Mouse (Mus musculus) stomach, postnatal 0 days (tissue): ENCODE data around the gene Tmem179b. TPM values are rescaled to one million over a fixed set of nuclear protein-coding genes. Genes with fewer than 3 reads are reported as not detected.

ENCODE experiments used
- ATAC-seq: fragments of 200-750 bp; cut with Nextera tagmentation; 2 replicates; pipeline ENCODE4 v1.8.0; 2017; ENCODE audit not compliant: low FRiP score, low TSS enrichment
- DNase-seq: peaks from one replicate; pipeline ENCODE4 v3.0.0-alpha.2; 2016; ENCODE audit warnings: low spot score
- H3K27ac ChIP-seq: fragments of 300-500 bp; sonication (generic); replicated peaks from 2 replicates; pipeline ENCODE4 v1.5.1; 2014; ENCODE audit warnings: mild to moderate bottlenecking, control low read depth
- H3K27me3 ChIP-seq: fragments of 300-500 bp; sonication (generic); 2 replicates; pipeline ENCODE4 v1.6.1; 2014; ENCODE audit warnings: low read length; ENCODE audit not compliant: control insufficient read depth, insufficient read depth
- H3K36me3 ChIP-seq: fragments of 300-500 bp; sonication (generic); 2 replicates; pipeline ENCODE4 v1.6.1; 2014; ENCODE audit warnings: low read length, mixed read lengths; ENCODE audit not compliant: control insufficient read depth, insufficient read depth
- H3K4me1 ChIP-seq: fragments of 300-500 bp; sonication (generic); replicated peaks from 2 replicates; pipeline ENCODE4 v1.6.1; 2014; ENCODE audit warnings: antibody characterized with exemption; ENCODE audit not compliant: control insufficient read depth, insufficient read depth
- H3K4me2 ChIP-seq: fragments of 300-500 bp; sonication (generic); replicated peaks from 2 replicates; pipeline ENCODE4 v1.6.1; 2014; ENCODE audit warnings: low read depth, mild to moderate bottlenecking, control low read depth, moderate library complexity
- H3K4me3 ChIP-seq: fragments of 300-500 bp; sonication (generic); 2 replicates; pipeline ENCODE4 v1.5.1; 2014; ENCODE audit warnings: low read depth, low read length, control low read depth
- H3K9ac ChIP-seq: fragments of 300-500 bp; sonication (generic); 2 replicates; pipeline ENCODE4 v1.6.1; 2014; ENCODE audit warnings: mild to moderate bottlenecking, low read length, control low read depth, mixed read lengths
- H3K9me3 ChIP-seq: fragments of 300-500 bp; sonication (generic); 2 replicates; pipeline ENCODE4 v1.6.1; 2016; ENCODE audit warnings: low read length; ENCODE audit not compliant: control insufficient read depth
- CTCF ChIP-seq: IDR thresholded peaks from 2 replicates; pipeline ENCODE4 v1.5.1; 2016; ENCODE audit warnings: antibody characterized with exemption, low read depth, mild to moderate bottlenecking, moderate library complexity
- EP300 ChIP-seq: optimal IDR thresholded peaks from 2 replicates; pipeline ENCODE3; 2016; ENCODE audit warnings: antibody characterized with exemption
- WGBS: fragments of 180-500 bp; shearing (Covaris S2); extraction: QIAGEN DNeasy Blood & Tissue Kit; methylation state at CpG from one replicate; pipeline ENCODE4 v1.1.7; 2014; 5-methylcytosine and 5-hydroxymethylcytosine counted together
- polyA plus RNA-seq: library from polyadenylated mRNA; unstranded; fragments of >200 nt; fragmentation: Nextera tagmentation; extraction: Ambion mirVana; gene quantifications from 2 replicates; pipeline ENCODE4 v1.2.1, GENCODE M21; 2015

The Tmem179b gene
- polyA plus RNA-seq, 1 experiment from 2014 or later = 98.4 TPM

GRCm38 (mm10) chr19:8803879-8804660, 29.8 kb upstream of the Tmem179b start:
- H3K4me2 ChIP-seq = no peak overlapping the region
- no peak for DNase-seq
- no peak overlapping the region for H3K9ac ChIP-seq
- H3K27me3 ChIP-seq = no peaks in the 10 kb centered on the region
- TF ChIP-seq EP300 (no peak), CTCF (no peak)
- whole genome bisulfite sequencing = 89% methylated on average over 11 of the region's 11 CpGs
- no peak for ATAC-seq
- H3K4me3 ChIP-seq = no peak overlapping the region
- no peak overlapping the region for H3K27ac ChIP-seq
- no peaks in the 10 kb centered on the region for H3K9me3 ChIP-seq
- H3K4me1 ChIP-seq = 0 out of 2 replicates have a peak, but pooled peaks cover 3% of the 10 kb centered on the region
- H3K36me3 ChIP-seq = 0 out of 2 replicates have a peak, but pooled peaks cover 4% of the 10 kb centered on the region

- no peak overlapping the region for H3K9ac ChIP-seq
- TF ChIP-seq CTCF (no peak), EP300 (no peak)
Observed at GRCm38 (mm10) chr19:8803204-8803780, 29.0 kb upstream of the Tmem179b start.

GRCm38 (mm10) chr19:8802130-8802821, 28.0 kb upstream of the Tmem179b start, which contains the start of gene Zbtb3:
Gene Zbtb3 (plus strand): TSS chr19:8802555.
- H3K4me2 ChIP-seq = peak within 1 kb of the TSS; percentile 58
- peak within 1 kb of the TSS; percentile 81 for H3K27ac ChIP-seq
- peak within 1 kb of the TSS; percentile 50 for H3K9ac ChIP-seq
- H3K9me3 ChIP-seq = no peaks in the 10 kb centered on the region
- 0 out of 2 replicates have a peak, but pooled peaks cover 4% of the 10 kb centered on the region for H3K36me3 ChIP-seq
- under 1% methylated on average over 30 of the region's 30 CpGs for WGBS
- ATAC-seq (peak; percentile 98), DNase-seq (peak; percentile 96)
- 0 out of 2 replicates have a peak, but pooled peaks cover 3% of the 10 kb centered on the region for H3K4me1 ChIP-seq
- peak within 1 kb of the TSS; percentile 57 for H3K4me3 ChIP-seq
- H3K27me3 ChIP-seq = no peaks in the 10 kb centered on the region
- TF ChIP-seq CTCF (no peak), EP300 (no peak)

More at GRCm38 (mm10) chr19:8803204-8803780, 29.0 kb upstream of the Tmem179b start:
- Histone ChIP-seq H3K4me2 (peak overlapping the region; percentile 53), H3K27me3 (no peaks in the 10 kb centered on the region), H3K4me1 (0 out of 2 replicates have a peak, but pooled peaks cover 3% of the 10 kb centered on the region), H3K27ac (peak overlapping the region; percentile 41; the same call in 1 of the 2 replicates), H3K9me3 (no peaks in the 10 kb centered on the region), H3K4me3 (no peak overlapping the region), H3K36me3 (0 out of 2 replicates have a peak, but pooled peaks cover 4% of the 10 kb centered on the region)
- 89% methylated on average over 9 of the region's 9 CpGs for WGBS
- ATAC-seq = no peak
- no peak for DNase-seq

GRCm38 (mm10) chr19:8798947-8799315, 24.7 kb upstream of the Tmem179b start:
- no peaks in the 10 kb centered on the region for H3K27me3 ChIP-seq
- no peak for TF ChIP-seq EP300
- peak; percentile 20; the same call in 1 of the 2 replicates for TF ChIP-seq CTCF
- no peak for DNase-seq
- peak overlapping the region; percentile 53; the same call in 1 of the 2 replicates for H3K27ac ChIP-seq
- peaks cover under 1% of the 10 kb centered on the region; the same call in 1 of the 2 replicates for H3K36me3 ChIP-seq
- no peak overlapping the region for H3K4me2 ChIP-seq
- no peaks in the 10 kb centered on the region for H3K9me3 ChIP-seq
- no peak overlapping the region for H3K9ac ChIP-seq
- H3K4me1 ChIP-seq = 0 out of 2 replicates have a peak, but pooled peaks cover 3% of the 10 kb centered on the region
- H3K4me3 ChIP-seq = peak overlapping the region; percentile 71; the same call in 1 of the 2 replicates
- ATAC-seq = no peak

GRCm38 (mm10) chr19:8798264-8798946, 24.1 kb upstream of the Tmem179b start, which contains the start of gene Polr2g:
Gene Polr2g (minus strand): TSS chr19:8798577.
- peak; percentile 82 for ATAC-seq
- DNase-seq = peak; percentile 90
- no peaks in the 10 kb centered on the region for H3K27me3 ChIP-seq
- 0 out of 2 replicates have a peak, but pooled peaks cover 3% of the 10 kb centered on the region for H3K4me1 ChIP-seq
- H3K4me2 ChIP-seq = peak within 1 kb of the TSS; percentile 60
- H3K9me3 ChIP-seq = no peaks in the 10 kb centered on the region
- TF ChIP-seq CTCF (no peak), EP300 (peak; percentile 12)
- peak within 1 kb of the TSS; percentile 83 for H3K27ac ChIP-seq
- peak within 1 kb of the TSS; percentile 73 for H3K9ac ChIP-seq
- peaks cover 5% of the 10 kb centered on the region for H3K36me3 ChIP-seq
- WGBS = 1% methylated on average over 25 of the region's 25 CpGs
- peak within 1 kb of the TSS; percentile 71 for H3K4me3 ChIP-seq
